Mouse (Mus musculus): ENCODE results near the gene Btrc. TPM values are rescaled to one million over a fixed set of nuclear protein-coding genes. Genes with fewer than 3 reads are reported as not detected.

The Btrc gene
- 10 to 100 TPM; 17.6 to 21.9 TPM for total RNA-seq (2023)

GRCm38 (mm10) chr19:45363384-45363926 lies at the start of gene Btrc:
Btrc (plus strand) TSS chr19:45363734.

DNA sequence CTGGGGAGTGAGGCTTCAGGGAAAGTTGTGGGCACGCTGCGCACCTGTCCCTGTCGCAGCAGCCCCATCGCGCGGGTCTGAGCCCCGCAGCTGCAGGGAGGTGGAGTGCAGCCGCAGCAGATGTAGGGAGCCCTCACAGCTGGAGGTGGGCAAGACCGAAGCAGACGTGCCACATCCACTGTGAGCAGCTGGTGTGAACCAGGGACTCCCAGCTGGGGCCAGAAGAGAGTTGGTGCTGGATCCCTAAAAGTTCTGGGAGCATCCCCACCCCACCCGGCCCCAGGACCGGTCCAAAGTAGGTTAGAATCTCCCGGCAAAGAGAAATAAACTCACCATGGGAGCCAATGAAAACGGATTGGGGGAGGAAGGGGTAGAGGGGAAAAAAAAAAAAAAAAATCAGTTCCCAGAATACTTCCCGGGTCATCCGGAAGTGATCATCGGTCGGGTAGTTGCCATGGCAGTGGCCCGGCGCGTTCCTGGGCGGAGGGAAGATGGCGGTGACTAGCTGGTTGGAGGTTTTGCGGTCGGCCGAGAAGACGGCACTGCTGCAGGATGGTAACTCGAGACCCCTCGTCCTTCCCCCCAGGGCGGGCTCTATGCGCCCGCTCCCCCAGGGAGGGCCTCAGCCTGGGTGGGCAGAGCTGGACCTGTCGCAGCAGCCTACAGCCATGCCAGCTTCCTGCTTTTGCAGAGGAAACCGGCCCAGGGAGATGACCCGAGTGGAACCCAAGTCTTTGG lies 196.8 kb downstream of the Btrc start, which contains the start of the genes Poll and Gm17018:
TSS of gene Poll (minus strand) at position 379 of the 738 bp plus-strand sequence.
TSS of gene Gm17018 (plus strand) at position 463 of the 738 bp plus-strand sequence.

Other genes starting within 250 kb of the Btrc start
- not detected for gene Tlx1, start 213.1 kb upstream of the Btrc start, total RNA-seq (2023)
- not detected for gene Lbx1, start 127.9 kb upstream of the Btrc start, total RNA-seq (2023)
- 10 to 100 TPM in 1 of 2 experiments, 1 to 10 TPM in 1; 9.6 to 10.9 TPM for gene Poll, start 196.8 kb downstream of the Btrc start, total RNA-seq (2023)
- gene Gm17018, start 196.9 kb downstream of the Btrc start, total RNA-seq (2023) = 10 to 100 TPM; 36.5 to 43.1 TPM